Mouse (Mus musculus): Measurements from ENCODE around the gene Sugp1. TPM values are rescaled to one million over a fixed set of nuclear protein-coding genes. Genes with fewer than 3 reads are reported as not detected.

Gene Sugp1
- polyA plus RNA-seq, 1 experiment from 2014 or later: 66.5 TPM

- WGBS: 81% methylated on average over 1 of the region's 1 CpGs
- H3K36me3 ChIP-seq: peaks cover 85% of the 10 kb centered on the region
- no peaks in the 10 kb centered on the region for H3K4me1 ChIP-seq
- H3K4me3 ChIP-seq: no peak overlapping the region
- no peaks in the 10 kb centered on the region for H3K27me3 ChIP-seq
- no peak overlapping the region for H3K4me2 ChIP-seq (replicated peaks)
- no peak overlapping the region for H3K9ac ChIP-seq (replicated peaks)
- H3K9me3 ChIP-seq: no peaks in the 10 kb centered on the region
- H3K27ac ChIP-seq (replicated peaks): no peak overlapping the region
- ATAC-seq (replicated peaks): no peak
Measured at GRCm38 (mm10) chr8:70057721-70058120, 15.1 kb downstream of the Sugp1 start.

DNA sequence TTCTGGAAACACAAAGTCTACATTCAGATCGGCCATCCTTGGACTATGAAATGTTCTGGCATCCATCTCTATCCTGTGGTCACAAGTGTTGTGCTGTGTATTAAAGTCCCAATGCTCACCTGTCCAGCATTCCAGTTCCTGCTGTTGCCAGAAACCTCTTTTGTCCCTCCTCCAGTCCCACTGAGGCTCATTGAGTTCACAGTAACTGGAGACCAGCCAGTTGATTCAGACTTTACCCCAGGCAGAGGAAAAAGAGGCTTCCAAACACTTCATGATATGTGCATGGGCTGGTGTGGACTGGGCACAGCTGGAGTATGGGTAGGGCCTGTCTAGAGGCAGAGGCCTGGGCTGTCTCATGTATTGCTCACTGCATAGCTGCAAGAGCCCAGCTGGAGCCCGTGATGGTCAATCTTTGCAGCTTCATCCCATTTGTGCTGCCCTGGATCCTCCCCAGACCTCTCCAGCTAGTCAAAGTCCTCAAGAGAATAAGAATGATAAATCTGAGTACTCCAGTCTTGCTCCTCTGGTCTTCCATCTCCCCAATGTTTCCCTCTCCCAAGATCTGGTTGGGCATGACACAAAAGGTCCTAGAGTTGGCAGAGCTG is 29.3 kb downstream of the Sugp1 start:
- no peaks in the 10 kb centered on the region for H3K9me3 ChIP-seq
- no peaks in the 10 kb centered on the region for H3K27me3 ChIP-seq
- H3K4me2 ChIP-seq (replicated peaks): no peak overlapping the region
- H3K4me3 ChIP-seq: no peak overlapping the region
- no peak overlapping the region for H3K27ac ChIP-seq (replicated peaks)
- 88% methylated on average over 2 of the region's 2 CpGs for WGBS
- H3K36me3 ChIP-seq: peaks cover 48% of the 10 kb centered on the region
- H3K9ac ChIP-seq (replicated peaks): no peak overlapping the region
- 0 out of 2 replicates have a peak, but pooled peaks cover 5% of the 10 kb centered on the region for H3K4me1 ChIP-seq
- no peak for ATAC-seq (replicated peaks)

GRCm38 (mm10) chr8:70072441-70073069 is 29.9 kb downstream of the Sugp1 start, which contains the start of gene Tm6sf2:
TSS of gene Tm6sf2 (plus strand) at chr8:70072924.
- Histone ChIP-seq H3K9ac (replicated peaks) (no peak within 1 kb of the TSS), H3K4me3 (no peak within 1 kb of the TSS), H3K4me1 (0 out of 2 replicates have a peak, but pooled peaks cover 5% of the 10 kb centered on the region), H3K9me3 (no peaks in the 10 kb centered on the region), H3K36me3 (peaks cover 41% of the 10 kb centered on the region), H3K4me2 (replicated peaks) (no peak within 1 kb of the TSS), H3K27me3 (no peaks in the 10 kb centered on the region), H3K27ac (replicated peaks) (no peak within 1 kb of the TSS)
- ATAC-seq (replicated peaks): peak; percentile 55
- WGBS: 13% methylated on average over 23 of the region's 27 CpGs

DNA sequence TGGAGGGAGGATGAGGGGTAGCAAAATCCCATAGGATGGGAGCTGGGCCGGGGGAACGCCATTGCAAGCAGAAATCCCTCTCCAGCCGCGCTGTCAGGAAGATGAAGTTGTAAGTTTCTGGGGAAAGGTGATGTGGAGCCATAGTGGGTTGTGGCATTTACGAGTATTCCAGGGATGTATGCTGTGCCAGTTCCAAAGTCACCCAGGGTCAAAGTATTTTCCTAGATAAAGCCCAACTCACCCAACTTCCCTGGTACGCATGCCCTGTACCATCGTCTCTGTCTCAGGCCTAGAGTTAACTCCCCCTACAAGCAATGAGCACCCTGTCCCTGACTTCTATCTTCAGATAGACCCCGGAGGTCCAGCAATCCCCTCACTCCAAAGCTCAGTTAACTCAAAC is 30.5 kb downstream of the Sugp1 start:
- H3K9ac ChIP-seq (replicated peaks): no peak overlapping the region
- no peaks in the 10 kb centered on the region for H3K27me3 ChIP-seq
- peaks cover 36% of the 10 kb centered on the region for H3K36me3 ChIP-seq
- no peak overlapping the region for H3K4me3 ChIP-seq
- no peak overlapping the region for H3K27ac ChIP-seq (replicated peaks)
- no peaks in the 10 kb centered on the region for H3K9me3 ChIP-seq
- ATAC-seq (replicated peaks): no peak
- WGBS: 66% methylated on average over 8 of the region's 8 CpGs
- 0 out of 2 replicates have a peak, but pooled peaks cover 5% of the 10 kb centered on the region for H3K4me1 ChIP-seq
- no peak overlapping the region for H3K4me2 ChIP-seq (replicated peaks)

GRCm38 (mm10) chr8:70073682-70074081 is 31.1 kb downstream of the Sugp1 start:
- ATAC-seq (replicated peaks): no peak
- Histone ChIP-seq H3K9me3 (no peaks in the 10 kb centered on the region), H3K36me3 (peaks cover 31% of the 10 kb centered on the region), H3K4me2 (replicated peaks) (no peak overlapping the region), H3K4me1 (0 out of 2 replicates have a peak, but pooled peaks cover 5% of the 10 kb centered on the region), H3K27ac (replicated peaks) (no peak overlapping the region), H3K27me3 (no peaks in the 10 kb centered on the region), H3K4me3 (no peak overlapping the region), H3K9ac (replicated peaks) (no peak overlapping the region)
- 83% methylated on average over 1 of the region's 1 CpGs for WGBS

- no peak overlapping the region for H3K27ac ChIP-seq (replicated peaks)
- H3K4me3 ChIP-seq: no peak overlapping the region
- no peak for ATAC-seq (replicated peaks)
- H3K9me3 ChIP-seq: no peaks in the 10 kb centered on the region
- H3K4me1 ChIP-seq: peaks cover 22% of the 10 kb centered on the region
- WGBS: 87% methylated on average over 2 of the region's 2 CpGs
- no peak overlapping the region for H3K4me2 ChIP-seq (replicated peaks)
- peaks cover 47% of the 10 kb centered on the region for H3K27me3 ChIP-seq
- no peak overlapping the region for H3K9ac ChIP-seq (replicated peaks)
- no peaks in the 10 kb centered on the region for H3K36me3 ChIP-seq
Measured at GRCm38 (mm10) chr8:70081976-70082375, 39.4 kb downstream of the Sugp1 start.

- no peak within 1 kb of the TSS for H3K27ac ChIP-seq (replicated peaks)
- H3K4me2 ChIP-seq (replicated peaks): peak within 1 kb of the TSS; percentile 65
- under 1% methylated on average over 26 of the region's 26 CpGs for WGBS
- H3K36me3 ChIP-seq: no peaks in the 10 kb centered on the region
- peak within 1 kb of the TSS; percentile 29 for H3K9ac ChIP-seq (replicated peaks)
- H3K9me3 ChIP-seq: no peaks in the 10 kb centered on the region
- H3K4me1 ChIP-seq: peaks cover 29% of the 10 kb centered on the region
- H3K4me3 ChIP-seq: peak within 1 kb of the TSS; percentile 36
- peaks cover 60% of the 10 kb centered on the region for H3K27me3 ChIP-seq
- no peak for ATAC-seq (replicated peaks)
Measured at GRCm38 (mm10) chr8:70083285-70083684, 40.7 kb downstream of the Sugp1 start, which contains the start of gene Hapln4. TSS of gene Hapln4 (plus strand) at chr8:70083457.

GRCm38 (mm10) chr8:70084191-70085065 is 41.8 kb downstream of the Sugp1 start:
- peak overlapping the region; percentile 36 for H3K4me3 ChIP-seq
- no peak overlapping the region for H3K27ac ChIP-seq (replicated peaks)
- no peak for ATAC-seq (replicated peaks)
- H3K9ac ChIP-seq (replicated peaks): peak overlapping the region; percentile 29
- H3K9me3 ChIP-seq: no peaks in the 10 kb centered on the region
- H3K4me2 ChIP-seq (replicated peaks): peak overlapping the region; percentile 65
- no peaks in the 10 kb centered on the region for H3K36me3 ChIP-seq
- H3K4me1 ChIP-seq: peaks cover 32% of the 10 kb centered on the region
- WGBS: 1% methylated on average over 70 of the region's 71 CpGs
- H3K27me3 ChIP-seq: peaks cover 71% of the 10 kb centered on the region

- H3K27me3 ChIP-seq: peaks cover 78% of the 10 kb centered on the region
- H3K9me3 ChIP-seq: no peaks in the 10 kb centered on the region
- H3K4me1 ChIP-seq: peaks cover 32% of the 10 kb centered on the region
- no peaks in the 10 kb centered on the region for H3K36me3 ChIP-seq
- no peak overlapping the region for H3K4me2 ChIP-seq (replicated peaks)
- no peak overlapping the region for H3K9ac ChIP-seq (replicated peaks)
- H3K27ac ChIP-seq (replicated peaks): no peak overlapping the region
- WGBS: 49% methylated on average over 1 of the region's 1 CpGs
- ATAC-seq (replicated peaks): no peak
- no peak overlapping the region for H3K4me3 ChIP-seq
Measured at GRCm38 (mm10) chr8:70086151-70086550, 43.5 kb downstream of the Sugp1 start.

DNA sequence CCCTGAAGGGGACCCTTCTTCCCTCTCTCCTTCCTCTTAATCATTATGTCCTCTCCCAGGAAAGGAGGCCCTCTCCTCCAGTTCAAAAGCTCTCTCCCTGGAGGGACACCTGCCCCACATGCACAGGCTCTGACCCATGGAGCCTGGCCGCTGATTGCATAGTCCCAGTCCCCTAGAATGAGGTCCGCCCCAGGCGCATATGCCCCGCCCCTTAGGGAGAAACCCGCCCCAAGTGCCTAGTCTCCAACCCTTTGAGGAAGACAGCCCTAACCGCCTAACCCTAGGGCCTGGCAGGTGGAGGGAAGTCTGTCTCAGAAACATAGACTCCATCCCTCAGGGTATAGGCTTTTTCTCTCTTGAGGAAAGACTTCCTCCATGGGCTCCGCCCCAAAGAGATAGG is 44.6 kb downstream of the Sugp1 start:
- Histone ChIP-seq H3K9me3 (no peaks in the 10 kb centered on the region), H3K27me3 (peaks cover 76% of the 10 kb centered on the region)

GRCm38 (mm10) chr8:70087836-70088650 is 45.4 kb downstream of the Sugp1 start:
- Histone ChIP-seq H3K4me2 (replicated peaks) (peak overlapping the region; percentile 80), H3K9me3 (no peaks in the 10 kb centered on the region), H3K27ac (replicated peaks) (no peak overlapping the region), H3K36me3 (no peaks in the 10 kb centered on the region), H3K4me3 (peak overlapping the region; percentile 41), H3K9ac (replicated peaks) (peak overlapping the region; percentile 33), H3K27me3 (peaks cover 70% of the 10 kb centered on the region), H3K4me1 (peaks cover 32% of the 10 kb centered on the region)
- peak; percentile 82 for ATAC-seq (replicated peaks)
- WGBS: 3% methylated on average over 56 of the region's 56 CpGs

More for the DNA sequence above, 44.6 kb downstream of the Sugp1 start:
- no peak overlapping the region for H3K9ac ChIP-seq (replicated peaks)
- no peak overlapping the region for H3K4me2 ChIP-seq (replicated peaks)
- H3K4me3 ChIP-seq: no peak overlapping the region
- no peak for ATAC-seq (replicated peaks)
- peaks cover 32% of the 10 kb centered on the region for H3K4me1 ChIP-seq
- 3% methylated on average over 7 of the region's 7 CpGs for WGBS
- no peak overlapping the region for H3K27ac ChIP-seq (replicated peaks)
- H3K36me3 ChIP-seq: no peaks in the 10 kb centered on the region
